Mouse (Mus musculus): ENCODE data around the gene Ddc. TPM values are rescaled to one million over a fixed set of nuclear protein-coding genes. Genes with fewer than 3 reads are reported as not detected.

Gene Ddc
- polyA plus RNA-seq, 1 experiment from 2014 or later = 13.4 TPM

GRCm38 (mm10) chr11:11766736-11767135 is 131.2 kb downstream of the Ddc start:
- no peak overlapping the region for H3K9ac ChIP-seq
- H3K4me2 ChIP-seq = no peak overlapping the region
- DNase-seq (no peak), ATAC-seq (ENCODE audit: insufficient read depth) (no peak)
- H3K9me3 ChIP-seq (ENCODE audit: low read depth, low read length) = no peaks in the 10 kb centered on the region
- H3K4me3 ChIP-seq (ENCODE audit: low read depth, low read length) = no peak overlapping the region
- no peaks in the 10 kb centered on the region for H3K27me3 ChIP-seq (ENCODE audit: insufficient read depth, low read length)
- no peak for TF ChIP-seq CTCF (IDR thresholded peaks at IDR 0.05; ENCODE audit: low read depth)
- H3K4me1 ChIP-seq (ENCODE audit: insufficient read depth) = no peaks in the 10 kb centered on the region
- no peaks in the 10 kb centered on the region for H3K36me3 ChIP-seq (ENCODE audit: insufficient read depth)
- H3K27ac ChIP-seq (ENCODE audit: low read depth) = no peak overlapping the region

- Histone ChIP-seq H3K9me3 (ENCODE audit: low read depth, low read length) (no peaks in the 10 kb centered on the region), H3K4me2 (no peak overlapping the region), H3K27ac (ENCODE audit: low read depth) (no peak overlapping the region), H3K9ac (no peak overlapping the region), H3K36me3 (ENCODE audit: insufficient read depth) (no peaks in the 10 kb centered on the region), H3K4me1 (ENCODE audit: insufficient read depth) (no peaks in the 10 kb centered on the region), H3K27me3 (ENCODE audit: insufficient read depth, low read length) (no peaks in the 10 kb centered on the region), H3K4me3 (ENCODE audit: low read depth, low read length) (no peak overlapping the region)
- TF ChIP-seq CTCF (IDR thresholded peaks at IDR 0.05; ENCODE audit: low read depth) = no peak
- no peak for ATAC-seq (ENCODE audit: insufficient read depth)
- WGBS = 83% methylated on average over 1 of the region's 1 CpGs
- DNase-seq = no peak
Observed at GRCm38 (mm10) chr11:11766105-11766504, 131.8 kb downstream of the Ddc start.

- ATAC-seq (ENCODE audit: insufficient read depth) (no peak), DNase-seq (no peak)
- Histone ChIP-seq H3K27me3 (ENCODE audit: insufficient read depth, low read length) (no peaks in the 10 kb centered on the region), H3K36me3 (ENCODE audit: insufficient read depth) (no peaks in the 10 kb centered on the region), H3K9me3 (ENCODE audit: low read depth, low read length) (no peaks in the 10 kb centered on the region), H3K9ac (no peak overlapping the region), H3K4me3 (ENCODE audit: low read depth, low read length) (no peak overlapping the region), H3K4me1 (ENCODE audit: insufficient read depth) (no peaks in the 10 kb centered on the region), H3K4me2 (no peak overlapping the region), H3K27ac (ENCODE audit: low read depth) (no peak overlapping the region)
- TF ChIP-seq CTCF (IDR thresholded peaks at IDR 0.05; ENCODE audit: low read depth) = no peak
- WGBS = 66% methylated on average over 1 of the region's 1 CpGs
Observed at GRCm38 (mm10) chr11:11765414-11765813, 132.5 kb downstream of the Ddc start.

Other genes with a start within 250 kb of the Ddc start
- gene Ikzf1, start 213.1 kb downstream of the Ddc start, polyA plus RNA-seq (2014; fragmentation: Nextera tagmentation; extraction: Ambion mirVana) = 2.2 and 2.4 TPM in 2 replicates
- gene Fignl1, start 89.2 kb downstream of the Ddc start, polyA plus RNA-seq (2014; fragmentation: Nextera tagmentation; extraction: Ambion mirVana) = 97.5 and 102 TPM in 2 replicates
- 299 and 313 TPM in 2 replicates for gene Grb10, start 140.5 kb upstream of the Ddc start, polyA plus RNA-seq (2014; fragmentation: Nextera tagmentation; extraction: Ambion mirVana)